Mouse (Mus musculus) midbrain, embryonic 11.5 days (tissue): ENCODE measurements at regions not wholly inside any gene's neighbourhood (a gene's known extent, or its start where the extent isn't known, plus 50 kb on each side); places are given as distances from the start of the nearest gene placed in this dataset.

Experiments used
- ATAC-seq: fragments of 200-750 bp; cut with Nextera tagmentation; 2 replicates; pipeline ENCODE4 v1.8.0; 2017; ENCODE audit warnings: moderate TSS enrichment, moderate library complexity; ENCODE audit not compliant: low FRiP score
- DNase-seq: peaks from one replicate; pipeline ENCODE4 v3.0.0; 2015; ENCODE audit warnings: low spot score; ENCODE audit errors: missing footprints
- H3K27ac ChIP-seq: fragments of 300-500 bp; sonication (generic); 2 replicates; pipeline ENCODE4 v1.5.1; 2014; ENCODE audit warnings: low read depth, low read length
- H3K27me3 ChIP-seq: fragments of 300-500 bp; sonication (generic); 2 replicates; pipeline ENCODE4 v1.6.1; 2014; ENCODE audit warnings: mild to moderate bottlenecking, low read length, moderate library complexity, mixed read lengths; ENCODE audit not compliant: control insufficient read depth, insufficient read depth
- H3K36me3 ChIP-seq: fragments of 300-500 bp; sonication (generic); 2 replicates; pipeline ENCODE4 v1.6.1; 2014; ENCODE audit warnings: mild to moderate bottlenecking, low read length, moderate library complexity, mixed read lengths; ENCODE audit not compliant: control insufficient read depth, insufficient read depth
- H3K4me1 ChIP-seq: fragments of 300-500 bp; sonication (generic); 2 replicates; pipeline ENCODE4 v1.6.1; 2014; ENCODE audit warnings: low read length; ENCODE audit not compliant: control insufficient read depth, insufficient read depth
- H3K4me2 ChIP-seq: fragments of 300-500 bp; sonication (generic); 2 replicates; pipeline ENCODE4 v1.6.1; 2014; ENCODE audit warnings: mild to moderate bottlenecking, moderate library complexity
- H3K4me3 ChIP-seq: fragments of 300-500 bp; sonication (generic); 2 replicates; pipeline ENCODE4 v1.5.1; 2014; ENCODE audit warnings: low read depth, low read length
- H3K9ac ChIP-seq: fragments of 300-500 bp; sonication (generic); 2 replicates; pipeline ENCODE4 v1.6.1; 2014; ENCODE audit warnings: low read length
- H3K9me3 ChIP-seq: fragments of 300-500 bp; sonication (generic); 2 replicates; pipeline ENCODE4 v1.6.1; 2016; ENCODE audit warnings: low read length; ENCODE audit not compliant: control insufficient read depth
- WGBS: fragments of 180-500 bp; shearing (Covaris S2); extraction: QIAGEN DNeasy Blood & Tissue Kit; methylation state at CpG from one replicate; pipeline ENCODE4 v1.1.7; 2014; 5-methylcytosine and 5-hydroxymethylcytosine counted together

GRCm38 (mm10) chr11:17680998-17681397 lies 272.7 kb downstream of the Etaa1 start:
- H3K9me3 ChIP-seq = peaks cover 3% of the 10 kb centered on the region; the same call in 1 of the 2 replicates
- ATAC-seq = no peak
- no peak overlapping the region for H3K4me3 ChIP-seq
- no peak overlapping the region for H3K27ac ChIP-seq
- H3K4me1 ChIP-seq = no peaks in the 10 kb centered on the region
- H3K27me3 ChIP-seq = no peaks in the 10 kb centered on the region
- no peak overlapping the region for H3K9ac ChIP-seq
- DNase-seq = no peak
- WGBS = 82% methylated on average over 4 of the region's 4 CpGs
- no peaks in the 10 kb centered on the region for H3K36me3 ChIP-seq
- no peak overlapping the region for H3K4me2 ChIP-seq

- Histone ChIP-seq H3K27ac (no peak overlapping the region), H3K9me3 (peaks cover 3% of the 10 kb centered on the region; the same call in 1 of the 2 replicates), H3K27me3 (no peaks in the 10 kb centered on the region), H3K4me3 (no peak overlapping the region), H3K36me3 (no peaks in the 10 kb centered on the region), H3K9ac (no peak overlapping the region), H3K4me2 (no peak overlapping the region), H3K4me1 (no peaks in the 10 kb centered on the region; the same call in 1 of the 2 replicates)
- ATAC-seq = peak; percentile 50; the same call in 1 of the 2 replicates
- no peak for DNase-seq
- 55% methylated on average over 4 of the region's 4 CpGs for WGBS
Observed at GRCm38 (mm10) chr11:17685711-17686113, 268.0 kb downstream of the Etaa1 start.

GRCm38 (mm10) chr11:17686806-17687205 lies 266.9 kb downstream of the Etaa1 start:
- Histone ChIP-seq H3K4me1 (no peaks in the 10 kb centered on the region; the same call in 1 of the 2 replicates), H3K4me3 (no peak overlapping the region), H3K4me2 (no peak overlapping the region), H3K27me3 (no peaks in the 10 kb centered on the region), H3K9me3 (peaks cover 3% of the 10 kb centered on the region; the same call in 1 of the 2 replicates), H3K27ac (no peak overlapping the region), H3K36me3 (no peaks in the 10 kb centered on the region), H3K9ac (no peak overlapping the region)
- WGBS = 71% methylated on average over 2 of the region's 2 CpGs
- ATAC-seq = no peak
- no peak for DNase-seq

- Histone ChIP-seq H3K4me2 (no peak overlapping the region), H3K27me3 (no peaks in the 10 kb centered on the region), H3K36me3 (no peaks in the 10 kb centered on the region), H3K9me3 (no peaks in the 10 kb centered on the region), H3K4me1 (no peaks in the 10 kb centered on the region), H3K4me3 (no peak overlapping the region), H3K9ac (no peak overlapping the region), H3K27ac (no peak overlapping the region)
- WGBS = 40% methylated on average over 2 of the region's 2 CpGs
- no peak for ATAC-seq
- no peak for DNase-seq
Observed at GRCm38 (mm10) chr11:17694145-17694544, 259.5 kb downstream of the Etaa1 start.

GRCm38 (mm10) chr11:17708769-17709168 lies 244.9 kb downstream of the Etaa1 start:
- no peak for ATAC-seq
- no peak overlapping the region for H3K9ac ChIP-seq

GRCm38 (mm10) chr11:17722051-17722450 lies 231.6 kb downstream of the Etaa1 start:
- ATAC-seq (no peak), DNase-seq (no peak)
- no peaks in the 10 kb centered on the region for H3K4me1 ChIP-seq
- WGBS = 56% methylated on average over 1 of the region's 1 CpGs
- H3K27ac ChIP-seq = no peak overlapping the region
- no peaks in the 10 kb centered on the region for H3K27me3 ChIP-seq
- no peak overlapping the region for H3K4me3 ChIP-seq
- no peak overlapping the region for H3K9ac ChIP-seq
- H3K4me2 ChIP-seq = no peak overlapping the region
- H3K9me3 ChIP-seq = no peaks in the 10 kb centered on the region
- no peaks in the 10 kb centered on the region for H3K36me3 ChIP-seq

More at GRCm38 (mm10) chr11:17708769-17709168, 244.9 kb downstream of the Etaa1 start:
- no peak overlapping the region for H3K4me2 ChIP-seq
- no peaks in the 10 kb centered on the region for H3K9me3 ChIP-seq
- no peaks in the 10 kb centered on the region for H3K4me1 ChIP-seq
- no peaks in the 10 kb centered on the region for H3K27me3 ChIP-seq
- DNase-seq = no peak
- H3K27ac ChIP-seq = no peak overlapping the region
- no peaks in the 10 kb centered on the region for H3K36me3 ChIP-seq
- no peak overlapping the region for H3K4me3 ChIP-seq

GRCm38 (mm10) chr11:17727258-17728034 lies 226.2 kb downstream of the Etaa1 start:
- Histone ChIP-seq H3K4me3 (no peak overlapping the region), H3K27me3 (no peaks in the 10 kb centered on the region), H3K27ac (no peak overlapping the region), H3K9ac (no peak overlapping the region), H3K4me1 (no peaks in the 10 kb centered on the region), H3K4me2 (no peak overlapping the region), H3K36me3 (no peaks in the 10 kb centered on the region), H3K9me3 (no peaks in the 10 kb centered on the region)
- ATAC-seq (no peak), DNase-seq (no peak)
- WGBS = 77% methylated on average over 8 of the region's 8 CpGs

GRCm38 (mm10) chr11:17733075-17733474 lies 220.6 kb downstream of the Etaa1 start:
- Histone ChIP-seq H3K27ac (no peak overlapping the region), H3K4me3 (no peak overlapping the region), H3K27me3 (no peaks in the 10 kb centered on the region), H3K4me1 (no peaks in the 10 kb centered on the region), H3K9ac (no peak overlapping the region), H3K36me3 (no peaks in the 10 kb centered on the region), H3K9me3 (no peaks in the 10 kb centered on the region), H3K4me2 (no peak overlapping the region)
- WGBS = 89% methylated on average over 4 of the region's 4 CpGs
- ATAC-seq = no peak
- DNase-seq = no peak

GRCm38 (mm10) chr11:17734519-17734918 lies 219.2 kb downstream of the Etaa1 start:
- ATAC-seq = no peak
- no peak overlapping the region for H3K4me3 ChIP-seq
- DNase-seq = no peak
- H3K36me3 ChIP-seq = no peaks in the 10 kb centered on the region
- no peaks in the 10 kb centered on the region for H3K4me1 ChIP-seq
- WGBS = 80% methylated on average over 2 of the region's 2 CpGs
- no peak overlapping the region for H3K9ac ChIP-seq
- H3K9me3 ChIP-seq = no peaks in the 10 kb centered on the region
- H3K27ac ChIP-seq = no peak overlapping the region
- H3K27me3 ChIP-seq = no peaks in the 10 kb centered on the region
- no peak overlapping the region for H3K4me2 ChIP-seq
